ENCODE assay signal across 8 mouse cellular contexts in the genomic region with DNA sequence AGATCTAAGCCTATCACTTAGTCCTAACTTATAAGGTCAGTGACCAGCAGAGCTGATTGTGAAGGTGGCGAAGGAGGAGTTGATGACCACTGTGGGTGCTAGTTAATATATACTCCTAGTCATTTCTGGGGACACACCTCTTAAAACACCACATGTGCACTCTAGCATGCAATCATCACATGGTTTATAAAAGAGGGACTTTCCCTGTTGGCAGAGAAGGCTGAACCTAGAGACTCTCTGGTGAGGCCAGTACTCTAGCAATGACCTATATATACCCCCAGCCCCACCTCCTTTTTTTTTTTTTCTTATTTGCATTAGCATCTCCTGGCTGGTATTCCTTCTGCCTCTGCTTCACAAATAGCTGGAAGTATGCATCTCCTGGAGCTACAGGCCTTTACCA. TPM values are rescaled to one million over a fixed set of nuclear protein-coding genes. Genes with fewer than 3 reads are reported as not detected.
DNase-seq lines count a peak whose midpoint lies in the region; ATAC-seq and TF ChIP-seq lines count a peak whose summit lies in the region.

No protein-coding gene starts in this region.

- H3K9me3 ChIP-seq in heart, embryonic 10.5 days = no peaks in the 10 kb centered on the region
- no peaks in the 10 kb centered on the region for H3K9me3 ChIP-seq in hindbrain, embryonic 13.5 days
- H3K9me3 ChIP-seq in liver, embryonic 14.5 days (ENCODE audit: control insufficient read depth, low read length) = no peaks in the 10 kb centered on the region

- no peaks in the 10 kb centered on the region for H3K27me3 ChIP-seq in heart, embryonic 10.5 days (ENCODE audit: insufficient read depth, poor library complexity, severe bottlenecking)
- H3K27me3 ChIP-seq in hindbrain, embryonic 13.5 days = no peaks in the 10 kb centered on the region
- H3K27me3 ChIP-seq in liver, embryonic 14.5 days (ENCODE audit: control insufficient read depth, insufficient read depth, low read length) = no peaks in the 10 kb centered on the region

- H3K27ac ChIP-seq in heart, embryonic 10.5 days = peak overlapping the region; percentile 94
- H3K27ac ChIP-seq in hindbrain, embryonic 13.5 days = no peak overlapping the region
- peak overlapping the region; percentile 91 for H3K27ac ChIP-seq in liver, embryonic 14.5 days

- no peak for ATAC-seq in hindbrain, embryonic 13.5 days (ENCODE audit: low FRiP score)
- ATAC-seq in liver, embryonic 14.5 days (ENCODE audit: insufficient read depth) = no peak
- ATAC-seq in neutrophil, adult 5-6 weeks (ENCODE audit: extremely low read depth, insufficient number of reproducible peaks, low FRiP score, poor library complexity, severe bottlenecking) = peak; percentile 55

- peak overlapping the region; percentile 81 for H3K4me3 ChIP-seq in heart, embryonic 10.5 days
- peak overlapping the region; percentile 80 for H3K4me3 ChIP-seq in hindbrain, embryonic 13.5 days
- peak overlapping the region; percentile 80 to 90 for H3K4me3 ChIP-seq in liver, embryonic 14.5 days (ENCODE audit: insufficient read depth in 1 of 2, low read depth in 2 of 2, low read length in 2 of 2)

- H3K4me2 ChIP-seq in hindbrain, embryonic 13.5 days = peak overlapping the region; percentile 60
- peak overlapping the region; percentile 96 for H3K4me2 ChIP-seq in liver, embryonic 14.5 days (ENCODE audit: low read depth)

- TF ChIP-seq EP300 in liver, embryonic 14.5 days (IDR thresholded peaks at IDR 0.05; ENCODE audit: low read depth) = no peak

- H3K4me1 ChIP-seq in heart, embryonic 10.5 days = peaks cover 23% of the 10 kb centered on the region
- peaks cover 24% of the 10 kb centered on the region for H3K4me1 ChIP-seq in hindbrain, embryonic 13.5 days (replicated peaks)
- peaks cover 29 to 33% of the 10 kb centered on the region in 2 experiments for H3K4me1 ChIP-seq in liver, embryonic 14.5 days (replicated peaks; ENCODE audit: control insufficient read depth in 2 of 2, insufficient read depth in 2 of 2, low read length in 1 of 2)

- peak overlapping the region; percentile 87 for H3K9ac ChIP-seq in hindbrain, embryonic 13.5 days
- H3K9ac ChIP-seq in liver, embryonic 14.5 days (replicated peaks) = peak overlapping the region; percentile 93

- H3K36me3 ChIP-seq in heart, embryonic 10.5 days = peaks cover 14% of the 10 kb centered on the region
- H3K36me3 ChIP-seq in hindbrain, embryonic 13.5 days = peaks cover 14% of the 10 kb centered on the region
- peaks cover 11% of the 10 kb centered on the region for H3K36me3 ChIP-seq in liver, embryonic 14.5 days (replicated peaks; ENCODE audit: control insufficient read depth, insufficient read depth, low read depth)

- 84% methylated on average over 1 of the region's 1 CpGs for WGBS in heart, embryonic 10.5 days
- 91% methylated on average over 1 of the region's 1 CpGs for WGBS in hindbrain, embryonic 13.5 days
- 58% methylated on average over 1 of the region's 1 CpGs for WGBS in liver, embryonic 14.5 days (ENCODE audit: insufficient replicate concordance)

- no peak for DNase-seq in heart, embryonic 10.5 days (ENCODE audit: low spot score)
- DNase-seq in heart, postnatal 36 days = no peak
- peak; percentile 16 for DNase-seq in c-Kit-negative CD71-positive TER-119-positive erythroid progenitor cells, embryonic 14.5 days (ENCODE audit: low read depth, low spot score)
- DNase-seq in liver, embryonic 14.5 days (ENCODE audit: low read depth in 3 of 3, low spot score in 3 of 3) = peak in 1 of 3 experiments; percentile 58
- no peak for DNase-seq in layer of hippocampus, postnatal 25 days (ENCODE audit: extremely low spot score in 1 of 2, low spot score in 1 of 2)
- no peak for DNase-seq in thymus, postnatal 25 days

- TF ChIP-seq CTCF in liver, embryonic 14.5 days (IDR thresholded peaks at IDR 0.05; ENCODE audit: low read depth) = no peak

- intact Hi-C loops in heart, postnatal 36 days (cut with DNase I) = loop anchor here (5.0 to 10.0 kb wide), 4 partner anchors 81 to 1303 kb away; partner anchors contain the start of genes Ccng2, Cdkl2, G3bp2 and Uso1

RNA-seq across cellular contexts. Expression of gene Rchy1, which starts 1.5 kb away (rescaled TPM):
- polyA plus RNA-seq in heart, embryonic 10.5 days (2016; fragmentation: Nextera tagmentation; extraction: Ambion mirVana) = 56.7 and 60.1 TPM in 2 replicates
- total RNA-seq in heart, postnatal 36 days (2021) = 10 to 100 TPM; 30.5 to 31.6 TPM
- 81.6 and 84.4 TPM in 2 replicates for polyA plus RNA-seq in hindbrain, embryonic 13.5 days (2015; fragmentation: Nextera tagmentation; extraction: Ambion mirVana)
- 20.1 and 20.9 TPM in 2 replicates for polyA plus RNA-seq in liver, embryonic 14.5 days (2012; rRNA removed)
- 15.1 and 15.6 TPM in 2 replicates for polyA plus RNA-seq in liver, embryonic 14.5 days (2014; fragmentation: Nextera tagmentation; extraction: Ambion mirVana)
- total RNA-seq in neutrophil, adult 5-6 weeks (2017) = 157 and 163 TPM in 2 replicates
- total RNA-seq in layer of hippocampus, postnatal 25 days (2021) = 10 to 100 TPM; 49.0 to 52.6 TPM

RNA-seq across cellular contexts. Expression of gene Odaph, which starts 25.9 kb away (rescaled TPM):
- polyA plus RNA-seq in heart, embryonic 10.5 days (2016; fragmentation: Nextera tagmentation; extraction: Ambion mirVana) = not detected in 2 replicates
- total RNA-seq in heart, postnatal 36 days (2021) = not detected
- polyA plus RNA-seq in hindbrain, embryonic 13.5 days (2015; fragmentation: Nextera tagmentation; extraction: Ambion mirVana) = 0.36 TPM in 1 of 2 replicates, not detected in the other
- not detected in 2 replicates for polyA plus RNA-seq in liver, embryonic 14.5 days (2012; rRNA removed)
- not detected in 2 replicates for polyA plus RNA-seq in liver, embryonic 14.5 days (2014; fragmentation: Nextera tagmentation; extraction: Ambion mirVana)
- total RNA-seq in neutrophil, adult 5-6 weeks (2017) = 0.86 TPM in 1 of 2 replicates, not detected in the other
- not detected for total RNA-seq in layer of hippocampus, postnatal 25 days (2021)
